Mouse (Mus musculus) urinary bladder, postnatal 14 days (tissue): ENCODE results near the gene Mif4gd.

Experiments
- DNase-seq: peaks from one replicate; pipeline ENCODE4 v3.0.0; 2021; ENCODE audit warnings: low spot score

Mif4gd gene

DNA sequence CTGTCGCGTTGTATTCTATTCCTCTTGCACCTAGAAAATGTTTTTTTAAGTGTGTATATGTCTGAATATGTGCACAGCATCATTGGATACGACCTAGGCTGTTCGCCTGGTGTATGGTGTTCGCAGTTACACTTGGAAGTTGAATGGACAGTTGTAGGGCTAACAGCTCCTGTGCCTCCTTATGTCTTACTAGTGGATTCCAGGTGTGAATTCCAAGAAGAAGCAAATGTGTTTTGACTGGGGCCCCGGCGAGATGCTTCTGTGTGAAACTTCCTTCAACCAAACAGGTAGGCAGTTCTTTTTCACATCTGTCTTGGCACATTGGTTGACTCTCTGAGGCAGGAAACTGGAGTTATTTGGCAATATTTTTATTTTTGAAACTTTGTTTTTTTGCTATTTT is 47.8 kb downstream of the Mif4gd start:
- no peak for DNase-seq

DNA sequence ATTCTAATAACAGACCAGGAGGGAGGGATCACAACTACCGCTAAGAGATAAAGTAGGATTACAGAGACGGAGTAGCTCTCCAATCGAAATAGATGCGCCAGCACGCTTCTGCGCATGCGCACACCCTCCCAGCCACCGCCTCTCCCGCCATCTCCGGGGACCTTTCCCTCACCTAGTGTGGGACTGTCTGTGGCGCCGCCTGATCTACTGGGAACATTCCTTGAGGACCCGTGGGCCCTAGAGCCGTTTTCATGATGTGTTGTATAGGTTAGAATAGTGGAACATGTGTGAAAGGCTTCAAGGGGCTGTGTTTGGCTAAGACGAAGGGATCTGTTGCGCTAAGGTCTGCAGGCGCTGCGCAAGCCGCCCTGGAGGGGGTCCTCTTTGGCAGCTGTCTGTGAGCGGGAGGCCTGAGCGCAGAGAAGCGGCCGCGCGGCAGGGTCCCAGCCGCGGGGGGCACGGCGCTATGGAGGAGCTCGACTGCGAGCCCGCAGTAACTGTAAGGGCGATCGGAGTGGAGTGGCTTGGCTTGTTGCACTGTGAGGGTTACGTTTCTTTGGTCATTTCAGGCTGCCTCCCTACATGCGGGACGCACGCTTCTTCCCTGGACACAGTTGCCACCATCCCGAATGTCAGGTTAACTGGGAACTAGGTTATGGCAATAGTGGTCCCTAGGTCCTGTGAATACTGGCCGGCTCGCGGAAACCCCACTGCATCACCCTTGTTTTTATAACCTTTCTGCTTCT is 48.5 kb downstream of the Mif4gd start, which contains the start of gene Nup85:
Gene Nup85, plus strand, starts transcription at position 371 of the 746 bp plus-strand sequence.
- peak; percentile 98 for DNase-seq

DNA sequence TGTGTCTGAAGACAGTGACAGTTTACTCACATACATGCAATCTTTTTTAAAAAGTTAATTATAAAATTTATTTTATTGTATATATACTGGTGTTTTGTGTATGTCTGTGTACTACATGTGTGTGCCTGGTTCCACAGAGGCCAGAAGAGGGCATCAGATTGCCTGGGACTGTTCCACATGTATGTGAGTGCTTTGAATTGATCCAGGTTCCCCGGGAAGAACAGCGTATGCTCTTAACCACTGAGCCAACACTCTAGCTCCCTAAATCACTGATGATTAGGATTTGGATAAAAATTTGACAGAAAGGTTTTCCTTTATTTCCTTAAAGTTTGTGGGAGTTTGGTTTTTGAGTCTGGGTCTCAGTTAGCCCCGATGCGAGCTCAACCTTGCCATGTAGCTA is 49.4 kb downstream of the Mif4gd start:
- no peak for DNase-seq
